Mouse (Mus musculus): ENCODE measurements at regions not wholly inside any gene's neighbourhood (a gene's known extent, or its start where the extent isn't known, plus 50 kb on each side); places are given as distances from the start of the nearest gene placed in this dataset.

- Histone ChIP-seq H3K79me2 (ENCODE audit: control insufficient read depth, insufficient read depth, low read length) (no peaks in the 10 kb centered on the region), H3K9ac (ENCODE audit: low read depth, low read length) (no peak overlapping the region), H3K4me3 (ENCODE audit: insufficient read depth, low read depth, low read length) (no peak overlapping the region), H3K27me3 (ENCODE audit: control insufficient read depth, insufficient read depth, low read length) (no peaks in the 10 kb centered on the region), H3K36me3 (ENCODE audit: control insufficient read depth, insufficient read depth, low read length) (no peaks in the 10 kb centered on the region), H3K4me1 (ENCODE audit: control insufficient read depth, insufficient read depth, low read length) (no peaks in the 10 kb centered on the region), H3K27ac (replicated peaks; ENCODE audit: insufficient read depth, low read depth, low read length) (no peak overlapping the region)
- no peak for DNase-seq (ENCODE audit: extremely low read depth, low read depth, low spot score)
- WGBS, result 78% methylated on average over 6 of the region's 6 CpGs
- TF ChIP-seq POLR2A (IDR thresholded peaks at IDR 0.05; ENCODE audit: extremely low read depth, insufficient read depth, low read length) (no peak), CTCF (IDR thresholded peaks at IDR 0.05; ENCODE audit: low read depth, low read length) (no peak)
Measured at GRCm38 (mm10) chr12:80035500-80036271, 77.1 kb downstream of the Zfp36l1 start.

GRCm38 (mm10) chr12:80034963-80035411 is 77.8 kb downstream of the Zfp36l1 start:
- H3K79me2 ChIP-seq (ENCODE audit: control insufficient read depth, insufficient read depth, low read length), result no peaks in the 10 kb centered on the region
- no peaks in the 10 kb centered on the region for H3K4me1 ChIP-seq (ENCODE audit: control insufficient read depth, insufficient read depth, low read length)
- no peak overlapping the region for H3K27ac ChIP-seq (replicated peaks; ENCODE audit: insufficient read depth, low read depth, low read length)
- TF ChIP-seq CTCF (IDR thresholded peaks at IDR 0.05; ENCODE audit: low read depth, low read length), result no peak
- no peak for TF ChIP-seq POLR2A (IDR thresholded peaks at IDR 0.05; ENCODE audit: extremely low read depth, insufficient read depth, low read length)
- H3K4me3 ChIP-seq (ENCODE audit: insufficient read depth, low read depth, low read length), result no peak overlapping the region
- 60% methylated on average over 4 of the region's 4 CpGs for WGBS
- no peaks in the 10 kb centered on the region for H3K27me3 ChIP-seq (ENCODE audit: control insufficient read depth, insufficient read depth, low read length)
- DNase-seq (ENCODE audit: extremely low read depth, low read depth, low spot score), result no peak
- H3K36me3 ChIP-seq (ENCODE audit: control insufficient read depth, insufficient read depth, low read length), result no peaks in the 10 kb centered on the region
- H3K9ac ChIP-seq (ENCODE audit: low read depth, low read length), result no peak overlapping the region

GRCm38 (mm10) chr12:80034100-80034499 is 78.7 kb downstream of the Zfp36l1 start:
- DNase-seq (ENCODE audit: extremely low read depth, low read depth, low spot score), result no peak
- WGBS, result 94% methylated on average over 5 of the region's 5 CpGs
- H3K79me2 ChIP-seq (ENCODE audit: control insufficient read depth, insufficient read depth, low read length), result no peaks in the 10 kb centered on the region
- H3K9ac ChIP-seq (ENCODE audit: low read depth, low read length), result no peak overlapping the region
- no peak overlapping the region for H3K4me3 ChIP-seq (ENCODE audit: insufficient read depth, low read depth, low read length)
- TF ChIP-seq CTCF (IDR thresholded peaks at IDR 0.05; ENCODE audit: low read depth, low read length) (no peak), POLR2A (IDR thresholded peaks at IDR 0.05; ENCODE audit: extremely low read depth, insufficient read depth, low read length) (no peak)
- H3K27ac ChIP-seq (replicated peaks; ENCODE audit: insufficient read depth, low read depth, low read length), result no peak overlapping the region
- no peaks in the 10 kb centered on the region for H3K4me1 ChIP-seq (ENCODE audit: control insufficient read depth, insufficient read depth, low read length)
- H3K36me3 ChIP-seq (ENCODE audit: control insufficient read depth, insufficient read depth, low read length), result no peaks in the 10 kb centered on the region
- H3K27me3 ChIP-seq (ENCODE audit: control insufficient read depth, insufficient read depth, low read length), result no peaks in the 10 kb centered on the region

GRCm38 (mm10) chr12:80032520-80032919 is 80.3 kb downstream of the Zfp36l1 start:
- Histone ChIP-seq H3K27me3 (ENCODE audit: control insufficient read depth, insufficient read depth, low read length) (no peaks in the 10 kb centered on the region), H3K4me1 (ENCODE audit: control insufficient read depth, insufficient read depth, low read length) (no peaks in the 10 kb centered on the region), H3K36me3 (ENCODE audit: control insufficient read depth, insufficient read depth, low read length) (no peaks in the 10 kb centered on the region), H3K79me2 (ENCODE audit: control insufficient read depth, insufficient read depth, low read length) (no peaks in the 10 kb centered on the region), H3K4me3 (ENCODE audit: insufficient read depth, low read depth, low read length) (no peak overlapping the region), H3K9ac (ENCODE audit: low read depth, low read length) (no peak overlapping the region), H3K27ac (replicated peaks; ENCODE audit: insufficient read depth, low read depth, low read length) (no peak overlapping the region)
- TF ChIP-seq CTCF (IDR thresholded peaks at IDR 0.05; ENCODE audit: low read depth, low read length) (no peak), POLR2A (IDR thresholded peaks at IDR 0.05; ENCODE audit: extremely low read depth, insufficient read depth, low read length) (no peak)
- WGBS, result 79% methylated on average over 3 of the region's 3 CpGs
- DNase-seq (ENCODE audit: extremely low read depth, low read depth, low spot score), result no peak

GRCm38 (mm10) chr12:80028301-80028700 is 84.5 kb downstream of the Zfp36l1 start:
- no peak overlapping the region for H3K27ac ChIP-seq (replicated peaks; ENCODE audit: insufficient read depth, low read depth, low read length)
- H3K27me3 ChIP-seq (ENCODE audit: control insufficient read depth, insufficient read depth, low read length), result no peaks in the 10 kb centered on the region
- no peaks in the 10 kb centered on the region for H3K79me2 ChIP-seq (ENCODE audit: control insufficient read depth, insufficient read depth, low read length)
- no peak overlapping the region for H3K9ac ChIP-seq (ENCODE audit: low read depth, low read length)
- no peak overlapping the region for H3K4me3 ChIP-seq (ENCODE audit: insufficient read depth, low read depth, low read length)
- no peaks in the 10 kb centered on the region for H3K4me1 ChIP-seq (ENCODE audit: control insufficient read depth, insufficient read depth, low read length)
- DNase-seq (ENCODE audit: extremely low read depth, low read depth, low spot score), result no peak
- 87% methylated on average over 3 of the region's 3 CpGs for WGBS
- TF ChIP-seq POLR2A (IDR thresholded peaks at IDR 0.05; ENCODE audit: extremely low read depth, insufficient read depth, low read length) (no peak), CTCF (IDR thresholded peaks at IDR 0.05; ENCODE audit: low read depth, low read length) (no peak)
- no peaks in the 10 kb centered on the region for H3K36me3 ChIP-seq (ENCODE audit: control insufficient read depth, insufficient read depth, low read length)
